Mouse (Mus musculus): ENCODE measurements around the gene Bex6. TPM values are rescaled to one million over a fixed set of nuclear protein-coding genes. Genes with fewer than 3 reads are reported as not detected.
A peak's percentile ranks its signal among the peaks of the same experiment; 100 is the strongest.
"Not testable (repeated sequence)": the region's sequence is repeated elsewhere in the genome, so short reads cannot be mapped to it uniquely, and the experiment has no call there.

Gene Bex6
- polyA plus RNA-seq, 1 experiment: not detected

DNA sequence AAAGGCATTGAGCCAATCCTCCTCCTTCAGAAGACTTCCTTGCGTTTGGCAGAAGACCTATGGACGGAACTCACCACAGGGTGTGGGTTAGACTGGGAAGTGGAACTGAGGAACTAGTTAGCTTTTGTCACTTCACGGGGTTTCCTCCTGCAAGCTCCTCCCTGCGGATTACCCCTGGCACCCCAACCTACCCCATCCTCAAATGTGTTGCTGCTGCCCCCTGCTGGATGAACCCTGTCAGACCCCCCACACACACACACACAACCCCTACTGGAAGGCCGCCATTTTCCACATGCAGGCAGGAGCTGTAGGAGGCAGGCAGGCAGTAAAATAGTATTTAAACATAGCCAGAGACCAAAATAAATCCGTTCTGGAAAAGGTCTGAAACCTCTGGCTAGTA, 23.1 kb downstream of the Bex6 start:
- Histone ChIP-seq H3K4me1 (ENCODE audit: control insufficient read depth, insufficient read depth, low read length) (no peaks in the 10 kb centered on the region), H3K27me3 (ENCODE audit: control insufficient read depth, insufficient read depth, low read length, poor library complexity, severe bottlenecking) (no peaks in the 10 kb centered on the region), H3K9me3 (replicated peaks; ENCODE audit: control insufficient read depth, insufficient read depth, low read length, poor library complexity, severe bottlenecking) (peaks cover 5% of the 10 kb centered on the region; the same call in 1 of the 2 replicates), H3K27ac (ENCODE audit: insufficient read depth, low read length) (no peak overlapping the region), H3K4me3 (ENCODE audit: low read depth, low read length) (no peak overlapping the region), H3K9ac (ENCODE audit: low read depth, poor library complexity, severe bottlenecking) (no peak overlapping the region), H3K36me3 (ENCODE audit: control insufficient read depth, insufficient read depth, low read length, poor library complexity, severe bottlenecking) (no peaks in the 10 kb centered on the region)
- TF ChIP-seq POLR2A (IDR thresholded peaks at IDR 0.05; ENCODE audit: insufficient read depth, low read length) (no peak), CTCF (IDR thresholded peaks at IDR 0.05; ENCODE audit: low read depth, low read length) (peak; percentile 64), EP300 (IDR thresholded peaks at IDR 0.05; ENCODE audit: insufficient read depth, low read depth, low read length) (no peak)

DNA sequence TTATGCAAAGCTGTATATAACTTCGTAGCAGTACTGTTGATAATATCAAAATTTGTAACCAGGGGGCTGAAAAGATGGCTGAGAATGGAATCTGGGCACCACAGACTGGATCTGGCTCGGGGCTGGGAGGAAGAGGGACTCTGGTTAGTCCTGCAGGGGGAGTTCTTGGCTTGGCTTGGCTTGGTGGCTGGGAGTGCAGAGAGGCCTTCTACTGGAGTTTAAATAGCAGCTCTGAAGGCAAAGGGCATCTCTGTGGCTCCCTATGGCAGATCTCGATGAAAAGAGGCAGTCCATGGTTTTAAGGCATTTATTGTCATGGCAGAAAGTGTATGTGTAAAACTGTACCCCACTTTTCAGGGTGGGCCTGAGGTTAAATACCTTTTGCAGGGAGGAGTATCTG, 25.3 kb downstream of the Bex6 start:
- Histone ChIP-seq H3K9ac (ENCODE audit: low read depth, poor library complexity, severe bottlenecking) (no peak overlapping the region), H3K4me3 (ENCODE audit: low read depth, low read length) (no peak overlapping the region), H3K36me3 (ENCODE audit: control insufficient read depth, insufficient read depth, low read length, poor library complexity, severe bottlenecking) (no peaks in the 10 kb centered on the region), H3K9me3 (replicated peaks; ENCODE audit: control insufficient read depth, insufficient read depth, low read length, poor library complexity, severe bottlenecking) (peaks cover 5% of the 10 kb centered on the region; the same call in 1 of the 2 replicates), H3K27ac (ENCODE audit: insufficient read depth, low read length) (no peak overlapping the region), H3K4me1 (ENCODE audit: control insufficient read depth, insufficient read depth, low read length) (no peaks in the 10 kb centered on the region), H3K27me3 (ENCODE audit: control insufficient read depth, insufficient read depth, low read length, poor library complexity, severe bottlenecking) (no peaks in the 10 kb centered on the region)
- TF ChIP-seq POLR2A (IDR thresholded peaks at IDR 0.05; ENCODE audit: insufficient read depth, low read length) (no peak), CTCF (IDR thresholded peaks at IDR 0.05; ENCODE audit: low read depth, low read length) (peak; percentile 43)

DNA sequence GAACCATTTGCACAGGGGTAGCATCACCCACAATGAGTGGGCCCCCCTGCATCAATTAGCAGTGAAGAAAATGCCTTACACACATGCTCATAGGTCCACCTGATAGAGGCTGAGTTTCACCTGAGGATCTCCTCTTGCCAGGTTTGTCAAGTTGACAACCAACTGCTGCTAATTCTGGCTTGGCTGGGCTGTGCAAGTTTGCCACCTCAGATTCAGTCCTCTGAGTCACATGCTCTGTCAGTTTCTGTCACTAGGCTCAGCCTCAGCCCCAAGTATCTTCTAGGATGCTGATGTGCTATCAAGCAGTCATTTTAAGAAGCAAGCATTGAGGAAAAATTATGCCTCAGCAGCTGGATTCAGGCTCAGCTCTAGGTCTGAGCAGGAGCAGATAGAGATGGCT, 34.5 kb downstream of the Bex6 start:
- H3K27ac ChIP-seq (ENCODE audit: insufficient read depth, low read length): no peak overlapping the region
- H3K9me3 ChIP-seq (replicated peaks; ENCODE audit: control insufficient read depth, insufficient read depth, low read length, poor library complexity, severe bottlenecking): no peaks in the 10 kb centered on the region; the same call in none of the 2 replicates
- H3K36me3 ChIP-seq (ENCODE audit: control insufficient read depth, insufficient read depth, low read length, poor library complexity, severe bottlenecking): no peaks in the 10 kb centered on the region
- H3K27me3 ChIP-seq (ENCODE audit: control insufficient read depth, insufficient read depth, low read length, poor library complexity, severe bottlenecking): no peaks in the 10 kb centered on the region
- TF ChIP-seq POLR2A (IDR thresholded peaks at IDR 0.05; ENCODE audit: insufficient read depth, low read length) (no peak), CTCF (IDR thresholded peaks at IDR 0.05; ENCODE audit: low read depth, low read length) (no peak), EP300 (IDR thresholded peaks at IDR 0.05; ENCODE audit: insufficient read depth, low read depth, low read length) (no peak)
- H3K4me1 ChIP-seq (ENCODE audit: control insufficient read depth, insufficient read depth, low read length): no peaks in the 10 kb centered on the region
- no peak overlapping the region for H3K9ac ChIP-seq (ENCODE audit: low read depth, poor library complexity, severe bottlenecking)
- no peak overlapping the region for H3K4me3 ChIP-seq (ENCODE audit: low read depth, low read length)

DNA sequence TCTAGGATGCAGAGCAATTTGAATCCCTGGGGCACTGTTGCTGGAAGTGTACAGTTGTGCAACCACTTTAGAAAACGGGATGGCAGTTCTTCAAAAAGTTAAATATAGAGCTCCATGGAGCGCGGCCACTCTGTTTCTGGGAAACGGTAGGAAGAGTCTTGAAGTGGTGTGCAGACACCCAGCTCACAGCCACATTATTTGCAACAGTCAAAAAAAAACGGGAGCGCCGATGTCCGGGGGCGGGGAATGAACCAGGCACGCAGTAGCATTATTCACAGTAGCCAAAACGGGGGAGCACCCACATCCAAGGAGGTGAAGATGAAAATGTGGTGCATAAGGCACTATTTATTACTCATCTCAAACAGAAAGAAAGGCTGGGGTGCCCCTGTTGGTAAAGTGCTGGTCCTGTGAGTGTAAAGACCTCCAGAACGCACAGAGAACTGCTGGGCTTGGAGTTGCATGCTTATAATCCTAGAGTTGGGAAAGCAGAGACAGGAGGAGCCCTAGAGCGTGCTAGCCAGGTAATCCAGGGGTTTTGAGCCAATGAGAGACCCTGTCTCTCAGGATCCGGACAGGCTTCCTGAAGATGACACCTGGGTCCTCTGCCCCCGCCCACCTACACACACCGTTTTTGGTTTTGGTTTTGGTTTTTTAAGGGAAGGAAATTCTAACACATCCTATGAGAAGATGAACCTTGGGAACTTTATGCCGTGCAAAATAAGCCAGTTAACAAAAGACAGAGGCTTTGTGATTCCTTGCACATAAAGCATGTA, 35.4 kb downstream of the Bex6 start:
- H3K9me3 ChIP-seq (replicated peaks; ENCODE audit: control insufficient read depth, insufficient read depth, low read length, poor library complexity, severe bottlenecking): no peaks in the 10 kb centered on the region; the same call in 1 of the 2 replicates
- H3K36me3 ChIP-seq (ENCODE audit: control insufficient read depth, insufficient read depth, low read length, poor library complexity, severe bottlenecking): no peaks in the 10 kb centered on the region
- no peak for TF ChIP-seq EP300 (IDR thresholded peaks at IDR 0.05; ENCODE audit: insufficient read depth, low read depth, low read length)
- TF ChIP-seq POLR2A (IDR thresholded peaks at IDR 0.05; ENCODE audit: insufficient read depth, low read length): no peak
- TF ChIP-seq CTCF (IDR thresholded peaks at IDR 0.05; ENCODE audit: low read depth, low read length): no peak
- H3K4me1 ChIP-seq (ENCODE audit: control insufficient read depth, insufficient read depth, low read length): no peaks in the 10 kb centered on the region
- H3K9ac ChIP-seq (ENCODE audit: low read depth, poor library complexity, severe bottlenecking): no peak overlapping the region
- H3K27ac ChIP-seq (ENCODE audit: insufficient read depth, low read length): no peak overlapping the region
- H3K4me3 ChIP-seq (ENCODE audit: low read depth, low read length): no peak overlapping the region
- no peaks in the 10 kb centered on the region for H3K27me3 ChIP-seq (ENCODE audit: control insufficient read depth, insufficient read depth, low read length, poor library complexity, severe bottlenecking)

DNA sequence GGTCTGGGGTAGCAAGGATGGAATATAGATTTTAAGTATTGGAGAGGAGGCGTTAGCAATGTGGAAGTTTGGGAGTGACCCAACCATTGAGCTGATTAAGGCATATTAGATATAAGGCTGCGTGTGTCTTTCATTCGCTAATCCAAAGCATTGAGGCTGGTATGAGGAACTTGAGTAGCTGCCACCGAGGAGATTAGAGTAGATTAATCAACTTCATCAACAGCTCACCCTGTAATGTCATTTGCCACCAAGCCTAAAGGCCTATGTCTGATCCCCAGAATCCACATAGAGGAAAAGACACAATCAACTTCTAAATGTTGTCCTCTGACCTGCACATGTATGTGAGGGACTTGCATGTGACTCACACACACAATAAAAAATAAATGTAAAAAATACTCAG, 42.2 kb downstream of the Bex6 start:
- Histone ChIP-seq H3K36me3 (ENCODE audit: control insufficient read depth, insufficient read depth, low read length, poor library complexity, severe bottlenecking) (no peaks in the 10 kb centered on the region), H3K4me1 (ENCODE audit: control insufficient read depth, insufficient read depth, low read length) (no peaks in the 10 kb centered on the region), H3K27me3 (ENCODE audit: control insufficient read depth, insufficient read depth, low read length, poor library complexity, severe bottlenecking) (no peaks in the 10 kb centered on the region), H3K4me3 (ENCODE audit: low read depth, low read length) (no peak overlapping the region), H3K9ac (ENCODE audit: low read depth, poor library complexity, severe bottlenecking) (no peak overlapping the region), H3K9me3 (replicated peaks; ENCODE audit: control insufficient read depth, insufficient read depth, low read length, poor library complexity, severe bottlenecking) (no peaks in the 10 kb centered on the region), H3K27ac (ENCODE audit: insufficient read depth, low read length) (no peak overlapping the region)
- TF ChIP-seq EP300 (IDR thresholded peaks at IDR 0.05; ENCODE audit: insufficient read depth, low read depth, low read length) (no peak), POLR2A (IDR thresholded peaks at IDR 0.05; ENCODE audit: insufficient read depth, low read length) (no peak), CTCF (IDR thresholded peaks at IDR 0.05; ENCODE audit: low read depth, low read length) (no peak)

DNA sequence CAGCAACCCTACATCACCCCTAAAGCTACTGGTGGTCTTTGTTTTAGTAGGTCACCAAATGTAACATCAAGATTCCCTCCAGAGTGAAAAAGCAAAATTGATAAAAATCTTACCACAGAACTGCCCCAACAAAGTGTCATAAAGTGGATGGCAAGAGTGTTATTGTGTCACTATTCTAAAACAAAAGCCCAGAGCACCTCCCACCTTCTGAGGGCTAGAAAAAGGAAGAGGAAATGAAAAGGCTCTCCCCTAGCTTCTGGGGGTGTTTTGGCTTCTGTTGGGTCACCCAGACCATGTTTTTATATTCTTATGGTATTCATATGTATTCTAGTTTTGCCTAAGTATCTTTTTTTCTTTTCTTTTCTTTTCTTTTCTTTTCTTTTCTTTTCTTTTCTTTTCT, 42.8 kb downstream of the Bex6 start:
- Histone ChIP-seq H3K36me3 (ENCODE audit: control insufficient read depth, insufficient read depth, low read length, poor library complexity, severe bottlenecking) (no peaks in the 10 kb centered on the region), H3K9me3 (replicated peaks; ENCODE audit: control insufficient read depth, insufficient read depth, low read length, poor library complexity, severe bottlenecking) (no peaks in the 10 kb centered on the region), H3K4me1 (ENCODE audit: control insufficient read depth, insufficient read depth, low read length) (no peaks in the 10 kb centered on the region), H3K9ac (ENCODE audit: low read depth, poor library complexity, severe bottlenecking) (no peak overlapping the region), H3K4me3 (ENCODE audit: low read depth, low read length) (no peak overlapping the region), H3K27me3 (ENCODE audit: control insufficient read depth, insufficient read depth, low read length, poor library complexity, severe bottlenecking) (no peaks in the 10 kb centered on the region), H3K27ac (ENCODE audit: insufficient read depth, low read length) (no peak overlapping the region)
- TF ChIP-seq EP300 (IDR thresholded peaks at IDR 0.05; ENCODE audit: insufficient read depth, low read depth, low read length) (no peak), POLR2A (IDR thresholded peaks at IDR 0.05; ENCODE audit: insufficient read depth, low read length) (no peak), CTCF (IDR thresholded peaks at IDR 0.05; ENCODE audit: low read depth, low read length) (no peak)

DNA sequence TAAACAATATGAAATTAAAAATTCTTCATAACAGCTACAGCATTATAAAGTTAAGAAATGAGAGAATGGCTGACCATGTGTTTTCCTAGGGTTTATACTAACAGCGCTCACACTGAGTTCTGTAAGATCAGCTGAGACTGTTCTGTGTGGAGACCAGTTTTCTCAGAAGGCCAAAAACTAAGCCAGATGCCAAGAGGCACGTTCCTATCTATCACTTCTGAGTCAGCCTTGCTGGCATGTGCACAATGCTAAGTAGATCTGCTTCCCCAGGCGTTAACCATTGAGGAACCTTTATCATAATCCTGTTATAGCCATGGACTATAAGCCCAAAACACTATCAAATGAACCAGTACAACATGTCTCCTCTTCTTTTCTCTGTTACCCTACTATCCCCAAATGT, 52.4 kb downstream of the Bex6 start:
- not testable (repeated sequence) for H3K27ac ChIP-seq (ENCODE audit: insufficient read depth, low read length); H3K4me1 ChIP-seq (ENCODE audit: control insufficient read depth, insufficient read depth, low read length); H3K27me3 ChIP-seq (ENCODE audit: control insufficient read depth, insufficient read depth, low read length, poor library complexity, severe bottlenecking); H3K9me3 ChIP-seq (replicated peaks; ENCODE audit: control insufficient read depth, insufficient read depth, low read length, poor library complexity, severe bottlenecking); H3K4me3 ChIP-seq (ENCODE audit: low read depth, low read length); H3K9ac ChIP-seq (ENCODE audit: low read depth, poor library complexity, severe bottlenecking)
- peaks cover 14% of the 10 kb centered on the region for H3K36me3 ChIP-seq (ENCODE audit: control insufficient read depth, insufficient read depth, low read length, poor library complexity, severe bottlenecking)

All from ES-Bruce4 (cell line).